Mouse (Mus musculus): ENCODE results near the gene Ptgis. TPM values are rescaled to one million over a fixed set of nuclear protein-coding genes. Genes with fewer than 3 reads are reported as not detected.

Ptgis gene
- polyA plus RNA-seq, 1 experiment from 2014 or later, result 12.9 TPM

- ATAC-seq (replicated peaks; ENCODE audit: insufficient number of reproducible peaks, low FRiP score, low TSS enrichment, low read depth) (no peak), DNase-seq (ENCODE audit: low spot score) (no peak)
- Histone ChIP-seq H3K27ac (replicated peaks; ENCODE audit: low read depth, low read length) (no peak overlapping the region), H3K4me2 (ENCODE audit: low read depth, low read length) (no peak overlapping the region), H3K9me3 (replicated peaks; ENCODE audit: control insufficient read depth, low read length) (no peaks in the 10 kb centered on the region; the same call in 1 of the 2 replicates), H3K36me3 (replicated peaks; ENCODE audit: control insufficient read depth, insufficient read depth, low read depth, low read length) (no peaks in the 10 kb centered on the region), H3K4me1 (ENCODE audit: control insufficient read depth, insufficient read depth, low read length) (no peaks in the 10 kb centered on the region; the same call in 1 of the 2 replicates), H3K4me3 (ENCODE audit: low read depth, low read length) (no peak overlapping the region), H3K27me3 (ENCODE audit: control insufficient read depth, insufficient read depth, low read length) (no peaks in the 10 kb centered on the region), H3K9ac (replicated peaks; ENCODE audit: low read length) (no peak overlapping the region)
- 86% methylated on average over 8 of the region's 8 CpGs for WGBS
Measured at GRCm38 (mm10) chr2:167147708-167148107, 92.7 kb downstream of the Ptgis start.

- no peak for DNase-seq (ENCODE audit: low spot score)
- Histone ChIP-seq H3K4me3 (ENCODE audit: low read depth, low read length) (no peak overlapping the region), H3K36me3 (replicated peaks; ENCODE audit: control insufficient read depth, insufficient read depth, low read depth, low read length) (no peaks in the 10 kb centered on the region), H3K9me3 (replicated peaks; ENCODE audit: control insufficient read depth, low read length) (no peaks in the 10 kb centered on the region), H3K4me2 (ENCODE audit: low read depth, low read length) (no peak overlapping the region), H3K4me1 (ENCODE audit: control insufficient read depth, insufficient read depth, low read length) (no peaks in the 10 kb centered on the region; the same call in 1 of the 2 replicates), H3K9ac (replicated peaks; ENCODE audit: low read length) (no peak overlapping the region), H3K27me3 (ENCODE audit: control insufficient read depth, insufficient read depth, low read length) (no peaks in the 10 kb centered on the region), H3K27ac (replicated peaks; ENCODE audit: low read depth, low read length) (0 out of 2 replicates have a peak overlapping the region, but pooled peaks have one; percentile 17)
- 74% methylated on average over 5 of the region's 5 CpGs for WGBS
- ATAC-seq (replicated peaks; ENCODE audit: insufficient number of reproducible peaks, low FRiP score, low TSS enrichment, low read depth), result no peak
Measured at GRCm38 (mm10) chr2:167145904-167146303, 94.5 kb downstream of the Ptgis start.

DNA sequence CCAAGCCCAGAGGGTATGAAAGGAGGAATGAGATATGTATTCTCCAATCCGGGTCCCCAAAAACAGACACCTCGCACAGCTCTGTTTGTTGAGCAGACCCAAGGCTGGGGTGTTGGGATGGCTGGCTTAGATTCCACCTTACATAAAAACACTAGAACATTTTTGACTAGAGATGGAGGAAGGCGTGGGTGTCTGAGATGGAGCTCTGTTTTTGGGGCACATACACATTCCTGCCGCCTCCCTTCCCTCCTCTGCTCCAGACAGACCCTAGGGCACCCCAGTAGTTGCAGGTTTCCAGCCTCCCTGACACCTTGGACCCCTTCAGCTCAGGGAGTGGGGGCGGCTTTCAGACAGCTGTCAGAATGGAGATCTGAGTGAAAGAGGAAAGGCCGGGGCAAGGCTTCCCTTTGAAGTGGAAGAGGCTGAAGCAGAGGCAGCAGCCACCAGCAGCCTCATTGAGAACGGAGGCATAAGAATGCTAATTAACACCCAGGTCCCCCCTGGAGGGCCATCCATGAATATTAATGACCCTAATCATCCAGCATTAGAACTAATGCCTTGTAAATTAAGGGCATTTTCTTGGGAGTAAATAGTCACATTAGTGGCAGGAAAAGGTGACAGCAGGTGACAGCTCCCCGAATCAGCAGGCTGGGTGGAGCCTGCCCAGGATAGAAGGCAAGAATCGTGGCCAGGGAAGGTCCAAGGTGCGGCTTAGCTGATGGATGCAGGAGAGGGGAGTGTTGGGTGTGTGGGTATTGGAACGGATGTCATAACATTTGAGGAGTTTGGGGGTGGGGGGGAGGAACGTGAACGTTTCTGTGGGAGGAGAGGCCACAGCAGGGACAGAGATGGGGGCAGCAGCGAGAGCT, 95.7 kb downstream of the Ptgis start:
- Histone ChIP-seq H3K4me2 (ENCODE audit: low read depth, low read length) (no peak overlapping the region), H3K27me3 (ENCODE audit: control insufficient read depth, insufficient read depth, low read length) (no peaks in the 10 kb centered on the region), H3K4me3 (ENCODE audit: low read depth, low read length) (no peak overlapping the region), H3K9ac (replicated peaks; ENCODE audit: low read length) (no peak overlapping the region), H3K27ac (replicated peaks; ENCODE audit: low read depth, low read length) (no peak overlapping the region), H3K36me3 (replicated peaks; ENCODE audit: control insufficient read depth, insufficient read depth, low read depth, low read length) (no peaks in the 10 kb centered on the region), H3K4me1 (ENCODE audit: control insufficient read depth, insufficient read depth, low read length) (no peaks in the 10 kb centered on the region; the same call in 1 of the 2 replicates), H3K9me3 (replicated peaks; ENCODE audit: control insufficient read depth, low read length) (no peaks in the 10 kb centered on the region)
- DNase-seq (ENCODE audit: low spot score), result no peak
- WGBS, result 13% methylated on average over 14 of the region's 14 CpGs
- no peak for ATAC-seq (replicated peaks; ENCODE audit: insufficient number of reproducible peaks, low FRiP score, low TSS enrichment, low read depth)

DNA sequence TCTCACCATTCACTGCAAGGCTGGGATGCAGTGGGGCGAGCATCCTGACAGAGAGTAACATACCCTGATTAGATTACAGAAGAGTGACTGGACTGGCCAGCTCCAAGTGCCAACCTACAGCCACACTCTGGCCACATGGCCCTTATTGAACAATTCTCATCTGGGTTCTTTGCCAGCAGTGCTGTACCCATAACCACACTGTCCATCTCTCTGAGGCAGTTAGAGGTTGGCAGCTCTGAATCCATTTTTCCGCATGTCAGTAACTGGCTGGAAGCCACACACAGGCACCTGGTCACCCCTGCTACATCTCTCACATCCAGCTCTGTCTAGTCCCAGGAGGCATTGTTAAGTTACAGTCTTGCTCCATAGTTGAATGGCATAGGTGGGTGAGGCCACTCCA, 96.5 kb downstream of the Ptgis start:
- H3K27me3 ChIP-seq (ENCODE audit: control insufficient read depth, insufficient read depth, low read length), result no peaks in the 10 kb centered on the region
- H3K9me3 ChIP-seq (replicated peaks; ENCODE audit: control insufficient read depth, low read length), result no peaks in the 10 kb centered on the region
- H3K4me3 ChIP-seq (ENCODE audit: low read depth, low read length), result no peak overlapping the region
- H3K36me3 ChIP-seq (replicated peaks; ENCODE audit: control insufficient read depth, insufficient read depth, low read depth, low read length), result no peaks in the 10 kb centered on the region
- no peak for DNase-seq (ENCODE audit: low spot score)
- no peak for ATAC-seq (replicated peaks; ENCODE audit: insufficient number of reproducible peaks, low FRiP score, low TSS enrichment, low read depth)
- H3K4me1 ChIP-seq (ENCODE audit: control insufficient read depth, insufficient read depth, low read length), result no peaks in the 10 kb centered on the region; the same call in 1 of the 2 replicates
- H3K27ac ChIP-seq (replicated peaks; ENCODE audit: low read depth, low read length), result no peak overlapping the region
- no peak overlapping the region for H3K9ac ChIP-seq (replicated peaks; ENCODE audit: low read length)
- no peak overlapping the region for H3K4me2 ChIP-seq (ENCODE audit: low read depth, low read length)
- WGBS, result 78% methylated on average over 2 of the region's 2 CpGs

GRCm38 (mm10) chr2:167142282-167142681, 98.1 kb downstream of the Ptgis start:
- no peak overlapping the region for H3K9ac ChIP-seq (replicated peaks; ENCODE audit: low read length)
- no peak overlapping the region for H3K4me3 ChIP-seq (ENCODE audit: low read depth, low read length)
- no peaks in the 10 kb centered on the region for H3K36me3 ChIP-seq (replicated peaks; ENCODE audit: control insufficient read depth, insufficient read depth, low read depth, low read length)
- H3K4me1 ChIP-seq (ENCODE audit: control insufficient read depth, insufficient read depth, low read length), result no peaks in the 10 kb centered on the region; the same call in 1 of the 2 replicates
- H3K27ac ChIP-seq (replicated peaks; ENCODE audit: low read depth, low read length), result no peak overlapping the region
- no peak for ATAC-seq (replicated peaks; ENCODE audit: insufficient number of reproducible peaks, low FRiP score, low TSS enrichment, low read depth)
- H3K4me2 ChIP-seq (ENCODE audit: low read depth, low read length), result no peak overlapping the region
- no peak for DNase-seq (ENCODE audit: low spot score)
- WGBS, result 87% methylated on average over 3 of the region's 3 CpGs
- H3K27me3 ChIP-seq (ENCODE audit: control insufficient read depth, insufficient read depth, low read length), result no peaks in the 10 kb centered on the region
- no peaks in the 10 kb centered on the region for H3K9me3 ChIP-seq (replicated peaks; ENCODE audit: control insufficient read depth, low read length)

DNA sequence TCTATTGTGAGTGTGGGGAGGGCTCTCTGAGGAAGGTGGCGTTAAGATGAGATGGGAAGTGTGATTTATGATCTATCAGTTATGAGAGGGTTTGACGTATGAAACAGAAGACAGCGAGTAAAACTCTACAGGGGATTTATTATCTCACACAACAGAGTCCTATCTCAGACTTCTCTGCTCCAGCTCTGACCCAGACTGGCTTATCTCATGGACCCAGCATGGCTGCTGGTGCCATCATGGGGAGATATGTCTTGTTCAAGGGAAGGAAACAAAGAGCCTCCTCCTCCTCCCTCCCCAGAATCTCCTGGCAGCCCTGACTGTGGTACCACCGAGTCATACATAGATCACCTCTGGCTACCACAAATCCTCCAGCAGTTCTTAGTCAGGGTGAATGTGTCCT, 98.6 kb downstream of the Ptgis start:
- H3K4me1 ChIP-seq (ENCODE audit: control insufficient read depth, insufficient read depth, low read length), result no peaks in the 10 kb centered on the region; the same call in 1 of the 2 replicates
- ATAC-seq (replicated peaks; ENCODE audit: insufficient number of reproducible peaks, low FRiP score, low TSS enrichment, low read depth) (no peak), DNase-seq (ENCODE audit: low spot score) (no peak)
- H3K36me3 ChIP-seq (replicated peaks; ENCODE audit: control insufficient read depth, insufficient read depth, low read depth, low read length), result no peaks in the 10 kb centered on the region
- H3K4me2 ChIP-seq (ENCODE audit: low read depth, low read length), result no peak overlapping the region
- no peak overlapping the region for H3K4me3 ChIP-seq (ENCODE audit: low read depth, low read length)
- H3K27ac ChIP-seq (replicated peaks; ENCODE audit: low read depth, low read length), result no peak overlapping the region
- H3K9ac ChIP-seq (replicated peaks; ENCODE audit: low read length), result no peak overlapping the region
- 85% methylated on average over 4 of the region's 4 CpGs for WGBS
- H3K27me3 ChIP-seq (ENCODE audit: control insufficient read depth, insufficient read depth, low read length), result no peaks in the 10 kb centered on the region
- H3K9me3 ChIP-seq (replicated peaks; ENCODE audit: control insufficient read depth, low read length), result no peaks in the 10 kb centered on the region

Other genes starting within 250 kb of the Ptgis start
- gene Stau1, start 244.3 kb downstream of the Ptgis start, polyA plus RNA-seq (2014; fragmentation: Nextera tagmentation; extraction: Ambion mirVana), result 91.5 and 96.3 TPM in 2 replicates
- 41.4 and 42.6 TPM in 2 replicates for gene Ddx27, start 225.4 kb downstream of the Ptgis start, polyA plus RNA-seq (2014; fragmentation: Nextera tagmentation; extraction: Ambion mirVana)
- 4.2 and 4.3 TPM in 2 replicates for gene Znfx1, start 177.6 kb downstream of the Ptgis start, polyA plus RNA-seq (2014; fragmentation: Nextera tagmentation; extraction: Ambion mirVana)
- 0.39 and 0.67 TPM in 2 replicates for gene Kcnb1, start 50.4 kb downstream of the Ptgis start, polyA plus RNA-seq (2014; fragmentation: Nextera tagmentation; extraction: Ambion mirVana)
- gene B4galt5, start 108.6 kb upstream of the Ptgis start, polyA plus RNA-seq (2014; fragmentation: Nextera tagmentation; extraction: Ambion mirVana), result 16.8 and 17.0 TPM in 2 replicates
- 13.5 and 13.9 TPM in 2 replicates for gene Slc9a8, start 181.1 kb upstream of the Ptgis start, polyA plus RNA-seq (2014; fragmentation: Nextera tagmentation; extraction: Ambion mirVana)

Data from embryonic facial prominence, embryonic 11.5 days (tissue).